Comparison of ENCODE assay signal across 9 mouse cellular contexts in genomic region chr16:17986456-17987132, GRCm38 (mm10). TPM values are rescaled to one million over a fixed set of nuclear protein-coding genes. Genes with fewer than 3 reads are reported as not detected.
A peak's percentile ranks its signal among the peaks of the same experiment; 100 is the strongest.
DNase-seq lines count a peak whose midpoint lies in the region; ATAC-seq and TF ChIP-seq lines count a peak whose summit lies in the region.
"Had no signal": no experiment of that assay in that cellular context is flagged by ENCODE, and none has a peak within 500 bp of the region (broad histone marks: within the 10 kb centered on the region; RNA-seq: fewer than 3 reads in every experiment).

No protein-coding gene starts in this region.

- no peak overlapping the region; the same call in 1 of the 2 replicates for H3K9ac ChIP-seq in heart, embryonic 12.5 days
- H3K9ac ChIP-seq in heart, embryonic 16.5 days (ENCODE audit: low read length), result no peak overlapping the region
- H3K9ac ChIP-seq in midbrain, postnatal 0 days (replicated peaks; ENCODE audit: low read length, poor library complexity, severe bottlenecking), result no peak overlapping the region
- H3K9ac ChIP-seq: embryonic facial prominence, embryonic 15.5 days had no signal

- peak; percentile 82 for TF ChIP-seq CTCF in midbrain, postnatal 0 days (IDR thresholded peaks at IDR 0.05)

- H3K4me1 ChIP-seq in heart, embryonic 12.5 days (replicated peaks), result peaks cover 5% of the 10 kb centered on the region; the same call in 1 of the 2 replicates
- H3K4me1 ChIP-seq in heart, embryonic 16.5 days (ENCODE audit: control insufficient read depth, insufficient read depth, low read length), result peaks cover 4% of the 10 kb centered on the region; the same call in 1 of the 2 replicates
- no peaks in the 10 kb centered on the region for H3K4me1 ChIP-seq in midbrain, postnatal 0 days (ENCODE audit: insufficient read depth, low read length)
- H3K4me1 ChIP-seq: embryonic facial prominence, embryonic 15.5 days had no signal

- DNase-seq in heart, adult 8-10 months (ENCODE audit: low spot score), result peak; percentile 26
- peak; percentile 16 for DNase-seq in Muller cell, postnatal 12 days (ENCODE audit: inconsistent ontology term)
- DNase-seq in cerebellum, postnatal 36 days, result peak; percentile 47 to 50
- peak; percentile 54 to 57 for DNase-seq in left cerebral cortex, adult 18-20 months (ENCODE audit: low spot score in 2 of 2)
- peak; percentile 72 for DNase-seq in midbrain, postnatal 0 days (ENCODE audit: low spot score)
- DNase-seq in testis, postnatal 10 days (ENCODE audit: low spot score), result peak; percentile 90

- H3K27ac ChIP-seq in heart, embryonic 12.5 days (ENCODE audit: poor library complexity, severe bottlenecking), result no peak overlapping the region
- no peak overlapping the region for H3K27ac ChIP-seq in heart, embryonic 16.5 days (ENCODE audit: low read length)
- H3K27ac ChIP-seq in midbrain, postnatal 0 days (ENCODE audit: low read depth, low read length), result no peak overlapping the region
- H3K27ac ChIP-seq: embryonic facial prominence, embryonic 15.5 days had no signal

- H3K36me3 ChIP-seq in heart, embryonic 12.5 days, result no peaks in the 10 kb centered on the region
- H3K36me3 ChIP-seq in heart, embryonic 16.5 days (ENCODE audit: control insufficient read depth, insufficient read depth), result no peaks in the 10 kb centered on the region
- no peaks in the 10 kb centered on the region for H3K36me3 ChIP-seq in midbrain, postnatal 0 days (ENCODE audit: insufficient read depth, low read length)
- H3K36me3 ChIP-seq: embryonic facial prominence, embryonic 15.5 days had no signal

- H3K27me3 ChIP-seq in heart, embryonic 12.5 days (replicated peaks), result 0 out of 2 replicates have a peak, but pooled peaks cover 5% of the 10 kb centered on the region
- H3K27me3 ChIP-seq in heart, embryonic 16.5 days (ENCODE audit: control insufficient read depth, insufficient read depth, low read length), result 0 out of 2 replicates have a peak, but pooled peaks cover 2% of the 10 kb centered on the region
- no peaks in the 10 kb centered on the region for H3K27me3 ChIP-seq in midbrain, postnatal 0 days (ENCODE audit: insufficient read depth, low read length)
- H3K27me3 ChIP-seq: embryonic facial prominence, embryonic 15.5 days had no signal

- peaks cover 20% of the 10 kb centered on the region for H3K9me3 ChIP-seq in heart, embryonic 12.5 days (replicated peaks)
- peaks cover 12% of the 10 kb centered on the region for H3K9me3 ChIP-seq in heart, embryonic 16.5 days (replicated peaks; ENCODE audit: control insufficient read depth, low read length)
- no peaks in the 10 kb centered on the region for H3K9me3 ChIP-seq in midbrain, postnatal 0 days (ENCODE audit: low read length)

- no peak overlapping the region for H3K4me3 ChIP-seq in heart, embryonic 12.5 days
- H3K4me3 ChIP-seq in heart, embryonic 16.5 days (ENCODE audit: low read length), result no peak overlapping the region
- no peak overlapping the region for H3K4me3 ChIP-seq in midbrain, postnatal 0 days (ENCODE audit: low read depth, low read length)
- H3K4me3 ChIP-seq: embryonic facial prominence, embryonic 15.5 days had no signal

- ATAC-seq in heart, embryonic 12.5 days (ENCODE audit: insufficient number of reproducible peaks, low FRiP score), result no peak; the same call in 1 of the 2 replicates
- ATAC-seq in heart, embryonic 16.5 days (replicated peaks; ENCODE audit: extremely low read depth, insufficient read depth, low FRiP score), result 0 out of 2 replicates have a peak, but pooled peaks have one; percentile 52
- ATAC-seq in midbrain, postnatal 0 days (ENCODE audit: low FRiP score), result no peak

- WGBS in heart, embryonic 12.5 days, result 56% methylated on average over 10 of the region's 10 CpGs
- WGBS in heart, embryonic 16.5 days, result 40% methylated on average over 10 of the region's 10 CpGs
- 50% methylated on average over 10 of the region's 10 CpGs for WGBS in midbrain, postnatal 0 days

- H3K4me2 ChIP-seq in heart, embryonic 12.5 days, result no peak overlapping the region
- H3K4me2 ChIP-seq in heart, embryonic 16.5 days (ENCODE audit: low read depth, low read length), result no peak overlapping the region
- H3K4me2 ChIP-seq in midbrain, postnatal 0 days (ENCODE audit: low read depth, low read length, poor library complexity, severe bottlenecking), result no peak overlapping the region
- H3K4me2 ChIP-seq: embryonic facial prominence, embryonic 15.5 days had no signal

RNA-seq across cellular contexts. Expression of gene Vpreb2, which starts 6.4 kb away (rescaled TPM):
- not detected for total RNA-seq in heart, adult 8-10 months (2022)
- polyA plus RNA-seq in heart, embryonic 12.5 days (2016; fragmentation: Nextera tagmentation; extraction: Ambion mirVana), result not detected in 2 replicates
- not detected in 2 replicates for polyA plus RNA-seq in heart, embryonic 16.5 days (2015; fragmentation: Nextera tagmentation; extraction: Ambion mirVana)
- under 1 TPM in 1 of 2 experiments, not detected in 1; 0.51 TPM for total RNA-seq in left cerebral cortex, adult 18-20 months (2021)
- not detected in 2 replicates for total RNA-seq in midbrain, postnatal 0 days (2014; rRNA removed)
- polyA plus RNA-seq in midbrain, postnatal 0 days (2015; fragmentation: Nextera tagmentation; extraction: Ambion mirVana), result not detected in 2 replicates
- polyA plus RNA-seq: embryonic facial prominence, embryonic 15.5 days had no signal

RNA-seq across cellular contexts. Expression of gene Slc25a1, which starts 58.6 kb away (rescaled TPM):
- 1 to 10 TPM; 4.6 to 7.9 (median 7.2) TPM for total RNA-seq in heart, adult 8-10 months (2022)
- polyA plus RNA-seq in heart, embryonic 12.5 days (2016; fragmentation: Nextera tagmentation; extraction: Ambion mirVana), result 37.6 and 37.8 TPM in 2 replicates
- 27.2 and 27.9 TPM in 2 replicates for polyA plus RNA-seq in heart, embryonic 16.5 days (2015; fragmentation: Nextera tagmentation; extraction: Ambion mirVana)
- 10 to 100 TPM; 39.9 to 41.8 TPM for total RNA-seq in left cerebral cortex, adult 18-20 months (2021)
- total RNA-seq in midbrain, postnatal 0 days (2014; rRNA removed), result 178 and 184 TPM in 2 replicates
- 146 and 155 TPM in 2 replicates for polyA plus RNA-seq in midbrain, postnatal 0 days (2015; fragmentation: Nextera tagmentation; extraction: Ambion mirVana)

Comparison
In these comparisons a context has a peak if more than half of its experiments do, and no peak if none do; other contexts are left out.
1. DNase-seq: peak in every context shown above with its lines; median percentile 90 in testis, postnatal 10 days; 72 in midbrain, postnatal 0 days; 56 in left cerebral cortex, adult 18-20 months; 48 in cerebellum, postnatal 36 days; 26 in heart, adult 8-10 months; 16 in Muller cell, postnatal 12 days.
2. RNA of gene Slc25a1, which starts 58.6 kb away (total RNA-seq): 178 to 184 TPM in midbrain, postnatal 0 days and 39.9 to 41.8 TPM in left cerebral cortex, adult 18-20 months; 4.6 to 7.9 TPM in heart, adult 8-10 months; every median in the first group is over 4 times any median in the second.